Mouse (Mus musculus) Patski (cell line): ENCODE measurements around the gene Rdx. TPM values are rescaled to one million over a fixed set of nuclear protein-coding genes. Genes with fewer than 3 reads are reported as not detected.
A peak's percentile ranks its signal among the peaks of the same experiment; 100 is the strongest.

Experiments used
- ATAC-seq: fragments of 100-300 bp; one replicate; pipeline ENCODE4 v1.8.0; 2021
- CTCF ChIA-PET: fragments of 350-600 bp; sonication (Branson Sonifier 250); formaldehyde crosslinking; loops from one replicate; lab custom pipeline; 2022; ENCODE audit warnings: inconsistent platforms; lab: Charles Lee
- POLR2A ChIA-PET: fragments of 350-600 bp; sonication (Branson Sonifier 250); formaldehyde crosslinking; loops from one replicate; lab custom pipeline; 2022; ENCODE audit warnings: antibody characterized with exemption, inconsistent platforms; lab: Charles Lee
- DNase-seq: peaks from one replicate; pipeline ENCODE4 v3.0.0-alpha.2; 2011; ENCODE audit warnings: low read depth, low spot score
- H3K27me3 ChIP-seq: fragments of 371-371 bp; one replicate; pipeline ENCODE4 v1.5.1; 2021
- CTCF ChIP-seq: fragments of 100-300 bp; IDR thresholded peaks from one replicate; pipeline ENCODE4 v1.5.1; 2021
- in situ Hi-C: fragments of 300-500 bp; cut with MboI; formaldehyde crosslinking; loops from 3 replicates; pipeline ENCODE4 v1.11.1; 2018; ENCODE audit warnings: low pct_unique_long_range_greater_than_20kb, mixed read lengths
- polyA plus RNA-seq: library from polyadenylated mRNA; unstranded; gene quantifications from one replicate; pipeline ENCODE4 v1.2.3, GENCODE M21; 2021

Gene Rdx
- polyA plus RNA-seq, 1 experiment from 2014 or later = 96.6 TPM

GRCm38 (mm10) chr9:52103448-52104224, 56.7 kb downstream of the Rdx start:
- H3K27me3 ChIP-seq = no peaks in the 10 kb centered on the region
- DNase-seq (no peak), ATAC-seq (no peak)
- ChIA-PET CTCF (interaction anchor here (1.0 to 1.6 kb wide), 2 partner anchors 9 to 184 kb away, joined by 3 to 4 read pairs; no protein-coding TSS in a partner anchor), POLR2A (no interaction called here)
- in situ Hi-C loops = no loop called here
- no peak for TF ChIP-seq CTCF

GRCm38 (mm10) chr9:52104225-52104615, 57.2 kb downstream of the Rdx start:
- DNase-seq = no peak
- H3K27me3 ChIP-seq = no peaks in the 10 kb centered on the region
- TF ChIP-seq CTCF = no peak
- POLR2A ChIA-PET = no interaction called here
- no peak for ATAC-seq
- CTCF ChIA-PET = interaction anchor here (1.0 to 1.6 kb wide), 2 partner anchors 8 to 184 kb away, joined by 3 to 4 read pairs; no protein-coding TSS in a partner anchor
- in situ Hi-C loops = no loop called here

- ChIA-PET CTCF (interaction anchor here (1.5 kb wide), 1 partner anchor 46 kb away, joined by 3 read pairs; no protein-coding TSS in a partner anchor), POLR2A (no interaction called here)
- in situ Hi-C loops = no loop called here
- no peaks in the 10 kb centered on the region for H3K27me3 ChIP-seq
- DNase-seq (peak; percentile 34), ATAC-seq (peak; percentile 78)
- no peak for TF ChIP-seq CTCF
These were observed 58.5 kb downstream of the Rdx start for GRCm38 (mm10) chr9:52105423-52105822.

- no peaks in the 10 kb centered on the region for H3K27me3 ChIP-seq
- DNase-seq (no peak), ATAC-seq (no peak)
- TF ChIP-seq CTCF = no peak
- ChIA-PET POLR2A (no interaction called here), CTCF (no interaction called here)
- in situ Hi-C loops = no loop called here
These were observed 60.2 kb downstream of the Rdx start for GRCm38 (mm10) chr9:52107161-52107560.

GRCm38 (mm10) chr9:52110738-52111137, 63.8 kb downstream of the Rdx start:
- CTCF ChIA-PET = no interaction called here

GRCm38 (mm10) chr9:52113091-52113490, 66.1 kb downstream of the Rdx start:
- in situ Hi-C loops = no loop called here
- no peaks in the 10 kb centered on the region for H3K27me3 ChIP-seq
- TF ChIP-seq CTCF = no peak
- POLR2A ChIA-PET = no interaction called here
- ATAC-seq = no peak
- no peak for DNase-seq
- CTCF ChIA-PET = interaction anchor here (0.9 kb wide), 1 partner anchor 9 kb away, joined by 4 read pairs; no protein-coding TSS in a partner anchor

More at GRCm38 (mm10) chr9:52110738-52111137, 63.8 kb downstream of the Rdx start:
- in situ Hi-C loops = no loop called here
- no peak for TF ChIP-seq CTCF
- DNase-seq = no peak
- no peak for ATAC-seq
- POLR2A ChIA-PET = no interaction called here
- no peaks in the 10 kb centered on the region for H3K27me3 ChIP-seq

GRCm38 (mm10) chr9:52119212-52119611, 72.2 kb downstream of the Rdx start:
- CTCF ChIA-PET = no interaction called here
- POLR2A ChIA-PET = no interaction called here

GRCm38 (mm10) chr9:52125225-52125624, 78.3 kb downstream of the Rdx start:
- ATAC-seq (no peak), DNase-seq (no peak)
- H3K27me3 ChIP-seq = no peaks in the 10 kb centered on the region
- no peak for TF ChIP-seq CTCF
- in situ Hi-C loops = no loop called here
- ChIA-PET CTCF (no interaction called here), POLR2A (no interaction called here)

More at GRCm38 (mm10) chr9:52119212-52119611, 72.2 kb downstream of the Rdx start:
- no peaks in the 10 kb centered on the region for H3K27me3 ChIP-seq
- no peak for TF ChIP-seq CTCF
- ATAC-seq = no peak
- in situ Hi-C loops = no loop called here
- no peak for DNase-seq

GRCm38 (mm10) chr9:52130348-52130747, 83.4 kb downstream of the Rdx start:
- no peak for DNase-seq
- POLR2A ChIA-PET = no interaction called here
- in situ Hi-C loops = loop anchor here (10.0 kb wide), 1 partner anchor 154 kb away; no protein-coding TSS in a partner anchor

GRCm38 (mm10) chr9:52132771-52133170, 85.8 kb downstream of the Rdx start:
- CTCF ChIA-PET = interaction anchor here (1.1 to 1.3 kb wide), 2 partner anchors 11 to 19 kb away, joined by 3 read pairs; no protein-coding TSS in a partner anchor
- no peak for TF ChIP-seq CTCF
- DNase-seq (no peak), ATAC-seq (no peak)
- POLR2A ChIA-PET = no interaction called here
- no peaks in the 10 kb centered on the region for H3K27me3 ChIP-seq
- in situ Hi-C loops = loop anchor here (10.0 kb wide), 1 partner anchor 152 kb away; no protein-coding TSS in a partner anchor

More at GRCm38 (mm10) chr9:52130348-52130747, 83.4 kb downstream of the Rdx start:
- ATAC-seq = no peak
- no peak for TF ChIP-seq CTCF
- no peaks in the 10 kb centered on the region for H3K27me3 ChIP-seq
- CTCF ChIA-PET = interaction anchor here (1.4 to 2.0 kb wide), 2 partner anchors 9 to 11 kb away, joined by 3 to 5 read pairs; no protein-coding TSS in a partner anchor

Other genes starting within 250 kb of the Rdx start
- 62.4 TPM for gene Fdx1, start 83.6 kb upstream of the Rdx start, polyA plus RNA-seq
- gene Zc3h12c, start 121.4 kb downstream of the Rdx start, polyA plus RNA-seq = 9.3 TPM